Mouse (Mus musculus) 3134 (cell line): ENCODE data around the gene Pld5.

ENCODE experiments used
- DNase-seq: peaks from one replicate; pipeline ENCODE4 v3.0.0-alpha.2; 2011; ENCODE audit warnings: low spot score; ENCODE audit not compliant: insufficient read length; ENCODE audit errors: extremely low read depth

Gene Pld5

DNA sequence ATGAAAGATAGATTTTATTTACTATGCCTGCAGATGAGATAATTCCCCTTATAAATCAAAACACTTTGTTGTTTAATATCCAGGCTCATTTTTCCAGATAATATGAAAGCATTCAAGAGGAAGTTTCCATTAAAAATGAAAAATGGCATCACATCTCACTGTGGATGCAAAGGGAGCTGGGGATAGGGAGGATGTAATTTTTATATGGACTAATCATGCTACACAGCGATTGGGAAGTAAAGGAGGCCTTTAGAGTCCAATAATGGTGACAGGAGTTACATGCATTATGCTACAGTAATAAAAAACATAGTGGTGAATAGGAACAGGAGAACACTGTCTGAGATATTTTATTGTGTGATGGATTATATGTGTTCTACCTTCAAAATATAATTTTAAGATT, 100.1 kb downstream of the Pld5 start:
- no peak for DNase-seq

DNA sequence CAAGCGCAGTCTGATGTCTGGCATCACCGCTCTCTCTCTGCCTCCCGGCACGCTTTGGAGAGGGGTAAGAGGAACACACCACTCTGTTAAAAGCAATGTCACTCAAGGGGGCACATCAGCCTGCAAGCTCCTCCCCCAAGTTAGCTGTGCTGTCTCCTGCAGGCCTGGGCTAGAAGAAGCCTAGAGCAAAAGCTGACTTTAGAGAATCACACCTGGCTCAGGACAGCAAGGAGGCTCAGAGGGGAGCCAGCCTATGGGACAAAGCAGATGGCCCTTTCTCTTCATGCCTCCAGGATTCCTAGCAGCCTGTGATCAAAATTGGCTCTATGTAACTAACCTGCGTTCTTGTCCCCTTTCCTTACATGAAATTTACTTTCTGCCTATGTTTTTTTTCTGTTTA, 107.3 kb downstream of the Pld5 start:
- DNase-seq = no peak

DNA sequence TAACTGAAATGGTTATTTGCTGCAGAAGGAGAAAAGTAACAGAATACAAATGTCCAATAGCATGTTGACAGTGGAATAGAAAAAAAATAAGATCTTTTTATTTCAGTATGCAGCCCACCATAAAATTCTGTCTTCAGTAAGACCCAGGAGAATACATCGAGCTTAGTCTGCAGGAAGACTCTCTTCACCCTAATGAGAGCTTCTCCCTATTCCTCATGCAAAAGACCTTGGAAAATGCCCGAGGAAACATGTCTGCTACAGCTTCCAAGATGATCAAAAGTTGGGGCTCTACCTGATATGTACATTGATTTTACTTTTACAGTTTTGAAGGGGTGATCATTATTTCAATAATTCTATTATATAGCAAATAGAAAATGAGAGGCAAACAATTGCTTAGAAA, 108.0 kb downstream of the Pld5 start:
- no peak for DNase-seq

DNA sequence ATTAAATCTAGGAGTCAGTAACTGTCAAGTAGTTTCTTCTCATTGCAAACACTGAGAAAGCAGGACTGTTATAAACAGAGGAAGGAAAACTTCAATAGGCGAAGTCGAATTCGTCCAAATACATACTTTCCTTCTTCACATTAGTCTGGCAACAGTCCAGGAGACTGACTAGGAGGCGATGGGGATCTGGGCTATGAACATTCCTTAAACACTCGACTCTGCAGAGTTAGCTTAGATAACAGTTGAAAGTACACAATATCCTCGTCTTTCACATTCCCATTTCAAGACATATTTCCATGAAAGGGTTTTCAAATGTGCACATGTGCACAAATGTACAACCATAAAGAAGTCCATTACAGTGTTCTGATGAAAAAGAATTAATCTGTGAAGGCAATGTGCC, 129.8 kb downstream of the Pld5 start:
- no peak for DNase-seq

DNA sequence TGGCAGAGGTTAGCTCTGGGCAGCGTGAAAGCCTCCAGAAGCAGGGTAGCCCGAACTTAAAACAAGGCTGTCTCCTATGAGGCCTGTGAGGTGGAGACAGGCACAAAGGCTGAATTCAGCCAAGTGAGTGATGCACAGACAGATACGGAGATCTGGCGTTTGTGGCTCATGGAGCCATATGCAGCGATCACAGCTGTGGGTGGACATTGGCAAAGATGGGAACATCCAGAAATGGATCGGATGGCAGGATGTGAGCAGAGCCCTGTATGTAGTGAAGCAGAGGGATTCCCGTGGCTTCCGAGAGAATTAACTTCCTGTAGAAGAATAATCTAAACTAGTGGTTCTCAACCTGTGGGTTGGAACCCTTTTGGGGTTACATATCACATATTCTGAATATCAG, 140.7 kb downstream of the Pld5 start:
- DNase-seq = no peak

DNA sequence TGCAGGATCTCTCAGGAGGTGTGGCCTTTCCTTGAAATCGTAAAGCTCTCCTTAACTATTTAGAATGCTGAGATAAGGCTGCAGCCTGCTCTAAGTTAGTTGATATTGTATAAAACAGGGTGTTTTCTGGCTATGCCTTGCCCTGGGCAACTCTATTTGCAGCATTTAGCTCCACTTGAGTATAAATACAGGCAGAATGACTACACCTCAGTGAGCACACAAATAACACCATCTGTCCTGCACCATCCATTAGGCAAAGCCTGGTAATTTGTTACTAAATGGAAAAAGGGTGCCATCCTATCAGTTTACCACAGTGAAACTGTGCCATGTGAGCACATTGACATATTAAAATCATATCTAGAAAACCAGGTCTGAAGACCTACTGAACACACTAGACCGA, 149.3 kb downstream of the Pld5 start:
- no peak for DNase-seq

DNA sequence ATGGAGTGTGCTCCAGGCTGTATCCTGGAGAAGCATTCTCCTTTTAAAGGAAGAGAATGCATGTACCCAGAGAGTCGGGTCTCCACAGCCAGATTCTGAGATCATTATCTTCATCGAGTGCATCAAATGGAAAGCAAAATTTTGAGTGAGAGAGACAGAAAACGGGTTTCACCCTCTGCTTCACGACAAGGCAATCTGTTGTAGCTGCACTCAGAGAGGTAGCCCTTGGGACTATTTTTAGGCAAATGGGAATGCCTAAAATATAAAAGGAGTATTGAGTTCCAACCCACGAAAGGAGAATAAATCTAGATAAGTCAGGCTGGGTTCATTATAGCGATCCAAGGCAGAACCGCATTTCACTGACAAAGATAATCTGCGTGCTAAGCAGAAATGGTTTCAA, 150.7 kb downstream of the Pld5 start:
- no peak for DNase-seq

DNA sequence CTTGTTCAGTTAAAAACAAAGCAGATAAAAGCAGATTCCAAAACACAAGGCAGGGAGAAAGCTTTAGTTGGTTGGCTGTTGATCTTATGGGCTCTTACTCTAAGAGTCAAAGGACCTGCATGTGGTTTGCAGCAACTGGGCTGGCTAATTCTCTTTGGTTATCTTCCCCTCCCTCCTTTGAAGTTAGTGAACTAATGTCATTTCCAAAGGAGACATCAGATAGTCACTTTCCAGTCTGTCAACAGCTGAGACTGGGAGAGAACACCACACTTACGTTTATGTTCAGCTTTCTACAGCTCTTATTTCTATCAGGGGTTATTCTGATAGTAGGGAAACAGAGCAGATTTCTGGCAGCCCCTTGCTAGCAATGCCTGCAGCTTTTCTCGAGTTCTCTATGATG, 151.3 kb downstream of the Pld5 start:
- no peak for DNase-seq

DNA sequence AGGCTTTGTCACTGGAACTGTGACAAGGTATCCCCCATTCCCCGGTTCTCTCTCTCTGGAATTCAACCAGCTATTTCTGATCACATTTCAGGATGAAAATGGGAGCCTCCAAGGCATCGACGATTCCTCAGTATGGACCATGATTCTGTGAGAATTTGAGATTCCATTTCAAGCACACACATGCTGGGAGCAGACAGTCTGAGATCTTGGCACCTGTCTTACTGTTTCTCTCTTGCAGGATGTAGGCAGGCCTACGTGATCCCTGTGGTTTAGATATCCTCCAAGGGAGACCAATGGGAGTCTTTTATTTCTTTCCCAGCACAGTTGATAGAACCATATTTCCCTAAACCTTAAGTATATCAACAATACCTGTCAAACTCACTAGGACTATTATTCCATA, 159.5 kb downstream of the Pld5 start:
- DNase-seq = no peak

DNA sequence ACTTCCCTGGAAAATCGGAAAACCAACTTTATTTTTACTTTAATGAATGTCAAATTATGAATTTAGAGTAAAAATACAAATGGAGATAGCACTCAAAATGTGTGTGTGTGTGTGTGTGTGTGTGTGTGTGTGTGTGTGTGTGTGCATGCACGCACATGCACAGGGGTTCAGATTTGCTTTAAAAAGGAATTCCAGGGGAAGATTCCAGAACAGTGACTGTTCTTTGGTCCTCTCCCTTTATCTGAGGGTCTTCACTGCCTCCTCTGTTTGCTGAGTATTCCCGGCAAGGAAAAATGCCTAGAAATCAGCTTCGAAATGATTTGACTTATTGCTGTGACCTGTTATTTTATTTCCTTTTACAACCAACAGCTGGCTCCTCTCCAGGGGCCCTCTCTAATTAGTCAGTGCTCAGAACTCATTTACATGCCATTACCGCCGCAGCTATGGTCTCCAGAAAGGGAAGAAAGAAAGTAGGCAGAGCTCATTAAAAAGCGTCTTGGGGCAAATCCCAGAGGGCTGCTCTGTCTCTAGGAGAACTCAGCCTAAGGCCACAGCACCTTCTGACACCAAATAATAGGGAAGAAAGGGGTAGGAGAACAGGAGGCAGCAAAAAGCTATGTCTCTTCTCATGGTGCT, 176.3 kb downstream of the Pld5 start:
- DNase-seq = no peak

DNA sequence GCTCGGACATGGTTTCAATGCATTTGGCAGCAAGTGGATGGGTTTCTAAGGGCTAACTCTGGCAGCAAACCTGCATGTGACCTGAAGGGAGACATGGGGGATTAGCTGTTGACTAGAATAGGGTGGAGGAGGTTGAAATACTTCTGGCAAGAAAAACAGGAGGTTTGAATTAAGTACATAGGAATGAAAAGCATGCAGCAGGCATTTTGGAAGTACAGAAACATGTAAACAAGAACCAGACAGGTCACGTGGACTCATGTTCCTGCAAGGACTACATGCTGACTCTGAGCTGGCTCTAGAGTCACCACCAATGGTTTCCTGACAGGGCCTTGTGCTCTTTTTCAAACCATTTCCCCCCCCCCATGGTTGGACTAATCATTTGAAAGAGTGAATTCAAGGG, 183.0 kb downstream of the Pld5 start:
- DNase-seq = no peak

DNA sequence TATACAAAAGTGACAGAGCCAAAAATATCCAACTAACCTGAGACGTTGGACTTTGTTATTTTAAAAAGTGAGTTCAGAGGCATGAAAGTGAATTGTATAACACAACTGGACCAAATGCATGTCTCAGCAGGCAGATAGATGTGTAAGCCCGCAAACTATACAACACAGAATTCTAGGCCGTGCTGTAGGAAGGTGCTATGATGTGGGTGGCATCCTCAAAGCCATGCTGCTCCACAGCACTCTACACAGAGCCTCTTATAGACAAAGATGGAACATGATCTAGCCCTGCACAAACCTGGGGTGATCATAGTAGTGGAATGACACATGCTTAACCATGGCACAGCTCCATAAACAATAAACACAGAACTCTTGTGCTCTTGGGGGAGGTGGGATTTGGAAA, 185.7 kb downstream of the Pld5 start:
- DNase-seq = no peak

DNA sequence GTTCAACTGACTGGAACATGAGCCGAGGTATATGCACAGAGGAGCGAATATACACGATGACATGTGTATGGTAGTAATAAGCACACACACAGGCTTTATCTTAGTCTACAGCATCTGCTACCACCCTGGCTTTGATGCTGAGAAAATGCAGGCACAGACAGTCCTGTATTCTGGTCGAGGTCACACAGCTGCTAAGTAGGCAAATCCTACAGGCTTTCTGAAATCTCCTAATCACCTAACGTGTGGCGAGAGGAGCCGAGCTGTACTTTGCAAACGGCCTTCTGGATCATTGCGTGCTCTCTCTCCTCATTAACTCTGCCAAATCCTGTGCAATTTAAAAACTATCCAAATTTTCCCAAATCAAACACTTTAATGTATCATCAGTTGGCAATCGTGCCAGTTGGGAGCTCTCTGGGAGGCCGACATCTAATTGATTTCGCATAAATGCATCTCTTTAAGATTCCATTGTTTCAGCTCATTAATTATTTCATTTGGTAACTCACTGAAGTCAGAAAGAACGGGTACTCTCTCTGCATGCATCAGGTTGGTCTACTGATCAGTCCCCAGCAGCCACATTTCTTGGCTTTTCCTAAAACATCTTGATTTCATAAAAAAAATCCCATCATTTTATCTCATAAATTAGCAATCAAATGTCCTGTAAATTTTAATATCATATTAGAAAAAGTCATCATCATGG, 189.0 kb downstream of the Pld5 start:
- no peak for DNase-seq

DNA sequence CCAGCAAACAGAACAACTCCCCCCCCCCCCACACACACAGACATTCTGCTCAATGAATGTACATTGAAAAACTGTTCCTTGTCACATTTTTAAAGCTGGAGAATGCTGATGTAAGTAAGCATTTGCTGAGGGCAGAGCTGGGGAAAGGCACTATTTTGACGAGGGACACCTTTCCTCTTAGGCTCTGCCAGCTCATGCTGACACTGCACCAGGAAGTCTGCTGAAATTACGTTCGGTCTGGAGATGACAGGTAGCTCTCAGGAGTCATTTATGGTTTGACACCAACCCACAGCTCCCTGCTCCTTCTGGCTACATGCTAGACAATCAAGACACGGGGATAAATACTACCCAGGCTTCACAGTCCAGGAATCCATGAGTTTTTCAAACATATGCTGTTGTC, 192.8 kb downstream of the Pld5 start:
- DNase-seq = no peak

DNA sequence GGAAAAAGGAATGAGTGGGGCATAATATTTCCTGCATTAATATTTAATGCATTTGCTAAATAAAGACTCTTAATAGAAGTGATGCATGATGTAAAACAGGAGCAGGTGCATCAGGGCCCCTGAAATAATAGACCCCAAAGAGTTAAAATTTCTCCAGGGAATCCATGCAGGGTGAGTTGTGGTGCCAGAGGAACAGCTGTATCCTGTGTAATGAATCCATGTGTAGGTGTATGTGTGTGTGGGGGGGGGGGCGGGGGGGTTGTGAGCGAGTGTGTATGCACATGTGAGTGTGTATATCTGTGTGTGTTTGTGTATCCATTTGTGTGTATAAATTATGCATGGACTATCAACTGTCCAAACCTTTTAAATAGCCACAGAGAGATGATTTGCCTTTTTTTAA, 194.1 kb downstream of the Pld5 start:
- DNase-seq = no peak

DNA sequence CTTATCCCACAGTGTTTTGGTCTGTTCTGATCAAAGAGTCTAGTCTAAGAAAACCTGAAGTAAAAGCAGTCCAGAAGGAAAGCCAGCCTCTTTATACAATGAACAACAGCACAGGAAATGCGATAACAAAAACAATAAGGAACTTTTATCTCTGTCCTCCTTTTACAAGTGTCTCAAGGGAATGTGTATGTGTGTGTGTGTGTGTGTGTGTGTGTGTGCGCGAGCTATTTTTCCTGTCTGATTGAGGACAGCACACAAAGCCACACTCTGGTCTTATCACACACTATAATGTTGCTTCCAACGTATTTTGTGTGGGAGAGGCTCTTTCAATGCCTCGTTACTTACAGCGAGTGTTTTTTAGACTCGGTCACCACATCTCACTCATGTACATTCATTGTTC, 196.7 kb downstream of the Pld5 start:
- no peak for DNase-seq

DNA sequence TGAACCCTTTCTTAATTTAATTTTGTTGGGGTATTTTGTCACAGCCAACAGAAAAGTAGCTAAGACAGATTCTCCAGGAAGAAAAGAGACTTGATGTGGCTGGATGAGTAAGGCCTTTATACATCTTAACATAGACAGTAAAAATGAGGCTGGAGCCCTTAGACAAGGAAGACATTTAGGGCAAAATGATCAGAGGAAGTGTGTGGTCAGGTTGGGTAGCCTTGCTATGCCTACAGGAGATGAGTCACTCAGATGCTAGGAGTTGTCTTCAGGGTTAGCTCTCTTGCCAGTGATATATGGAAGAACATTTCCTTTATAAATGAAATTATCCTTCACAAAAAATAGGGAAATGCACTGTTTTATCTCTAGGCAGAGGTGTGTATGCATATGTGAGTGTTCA, 198.3 kb downstream of the Pld5 start:
- DNase-seq = no peak

DNA sequence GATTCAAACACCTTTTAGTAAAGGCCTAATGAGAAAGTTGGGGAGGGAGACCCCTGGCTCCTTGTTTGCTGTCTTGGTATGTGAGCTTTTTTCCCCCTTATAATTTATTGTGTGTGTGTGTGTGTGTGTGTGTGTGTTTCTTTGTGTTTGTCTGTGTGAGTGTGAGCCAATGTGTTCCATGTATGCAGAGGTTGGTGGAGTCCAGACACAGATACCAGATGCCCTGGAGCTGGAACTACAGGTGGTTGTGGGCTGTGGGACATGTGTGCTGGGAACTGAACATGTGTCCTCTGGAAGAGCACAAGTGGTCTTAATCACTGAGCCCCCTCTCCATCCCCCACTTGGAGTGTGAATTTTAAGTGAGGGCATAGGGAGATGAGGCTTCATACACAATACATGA, 199.3 kb downstream of the Pld5 start:
- no peak for DNase-seq

DNA sequence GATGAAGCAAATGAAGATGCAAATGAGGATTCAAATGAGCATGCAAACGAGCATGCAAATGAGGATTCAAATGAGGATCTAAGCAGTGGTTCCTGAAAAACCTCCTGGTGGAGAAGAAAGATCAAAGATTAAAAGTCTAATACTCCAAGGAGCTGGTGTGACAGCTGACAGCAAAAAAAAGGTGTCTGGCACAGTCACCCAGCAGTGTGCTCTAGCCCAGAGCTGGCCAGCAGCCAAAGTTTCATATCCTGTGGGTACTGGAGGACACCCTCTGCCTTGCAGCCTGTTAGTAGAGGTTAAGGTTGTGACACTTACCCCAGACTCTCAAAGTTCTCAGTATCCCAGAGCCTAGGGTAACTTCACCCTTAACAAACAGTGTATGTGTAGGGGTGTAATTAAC, 199.7 kb downstream of the Pld5 start:
- DNase-seq = no peak

DNA sequence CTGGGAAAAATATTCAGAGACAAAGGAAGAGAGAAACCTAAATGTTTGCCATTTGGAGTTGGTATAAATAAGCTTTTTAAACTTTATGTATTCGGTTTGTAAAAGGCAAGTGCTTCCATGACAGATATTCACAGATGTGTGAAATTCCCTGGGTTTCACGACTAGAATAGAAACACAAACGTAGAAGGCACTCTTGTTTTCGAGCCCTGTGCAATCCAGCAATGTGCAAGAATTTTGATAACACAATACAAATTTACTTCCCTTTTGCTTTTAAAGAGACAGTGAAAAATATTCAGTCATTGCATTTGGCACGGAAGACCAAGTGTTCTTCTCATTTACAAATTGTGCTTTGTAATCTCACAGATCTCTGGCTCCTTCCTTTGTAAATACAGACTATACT, 200.6 kb downstream of the Pld5 start:
- DNase-seq = no peak

DNA sequence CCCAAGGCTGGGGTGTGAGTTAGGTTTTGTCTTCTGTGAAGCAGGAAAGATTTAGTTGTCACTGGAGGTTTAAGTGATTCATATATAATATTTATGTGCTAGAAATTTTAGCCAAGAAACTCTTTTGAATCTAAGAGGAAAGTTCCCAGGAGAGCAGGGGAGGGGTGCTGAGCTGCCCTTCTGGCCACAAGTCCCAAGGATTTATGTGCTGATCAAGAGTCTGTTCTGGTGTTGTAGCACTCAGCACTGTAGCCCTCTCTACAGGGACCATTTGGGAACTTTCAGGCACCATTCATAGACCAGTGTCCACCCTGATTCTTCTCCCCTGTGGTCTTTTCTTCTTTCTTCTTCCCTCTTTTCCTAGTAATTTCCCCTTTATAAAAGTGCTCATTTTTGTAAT, 209.8 kb downstream of the Pld5 start:
- no peak for DNase-seq

DNA sequence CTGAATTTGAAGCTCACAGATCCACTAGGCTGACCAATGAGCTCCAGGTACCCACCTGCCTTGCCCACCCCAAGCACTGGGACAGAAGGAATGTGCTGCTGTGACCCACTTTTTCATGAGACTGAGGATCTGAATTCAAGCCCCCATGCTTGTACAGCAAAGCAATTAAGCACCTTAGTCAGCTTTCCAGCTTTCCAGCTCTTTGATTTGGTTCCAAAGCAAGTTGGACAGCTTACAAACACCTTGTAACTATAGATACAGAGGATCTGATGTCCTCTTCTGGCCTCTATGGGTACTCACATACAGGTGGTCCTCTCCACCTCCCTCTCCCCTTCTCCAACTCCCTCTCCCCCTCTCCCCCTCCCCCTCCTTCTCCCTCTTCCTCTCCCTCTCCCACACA, 210.6 kb downstream of the Pld5 start:
- DNase-seq = no peak

DNA sequence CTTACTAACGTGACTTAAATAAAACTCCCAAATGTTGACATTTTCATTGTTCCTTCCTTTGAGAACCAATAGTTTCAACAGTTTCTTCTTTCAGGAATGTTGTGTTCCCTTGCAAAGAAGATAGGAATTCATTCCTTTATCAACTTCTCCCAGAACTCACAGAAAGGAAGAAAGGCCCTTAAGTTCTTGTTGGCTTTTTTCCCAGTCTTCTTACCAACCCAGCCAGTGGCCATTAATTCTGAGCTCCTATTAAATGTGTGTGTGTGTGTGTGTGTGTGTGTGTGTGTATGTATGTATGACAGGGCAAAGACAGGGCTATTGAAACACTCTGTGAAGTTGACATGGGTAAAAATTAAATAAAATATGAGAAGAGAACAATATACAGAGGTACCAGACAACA, 221.5 kb downstream of the Pld5 start:
- DNase-seq = no peak
